ENCODE assay signal across 20 mouse cellular contexts in the genomic region with DNA sequence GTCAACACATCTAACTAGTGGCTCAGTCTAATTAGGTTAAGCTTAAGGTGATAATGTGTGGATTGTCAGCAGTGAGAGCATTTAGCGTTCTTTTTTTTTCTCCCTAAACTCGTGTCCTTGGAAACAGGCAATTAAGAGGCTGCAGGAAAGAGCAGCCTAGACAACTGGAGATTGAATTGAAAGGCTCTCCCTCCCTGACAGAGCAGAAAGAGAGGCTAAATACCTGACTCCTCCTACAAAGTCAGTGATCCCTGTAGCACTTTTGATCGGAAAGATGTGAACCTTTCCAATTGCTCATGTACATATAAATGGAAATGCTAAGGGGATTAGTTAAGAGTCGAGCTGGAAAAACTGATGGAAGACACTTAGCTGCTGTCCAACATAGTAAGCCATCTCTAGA.
DNase-seq lines count a peak whose midpoint lies in the region; ATAC-seq and TF ChIP-seq lines count a peak whose summit lies in the region.
"Had no signal": no experiment of that assay in that cellular context is flagged by ENCODE, and none has a peak within 500 bp of the region (broad histone marks: within the 10 kb centered on the region; RNA-seq: fewer than 3 reads in every experiment).

No protein-coding gene starts in this region.

- no peak overlapping the region for H3K9ac ChIP-seq in hindbrain, embryonic 11.5 days (ENCODE audit: low read depth, low read length)
- no peak overlapping the region for H3K9ac ChIP-seq in hindbrain, embryonic 12.5 days
- H3K9ac ChIP-seq in midbrain, postnatal 0 days (replicated peaks; ENCODE audit: low read length, poor library complexity, severe bottlenecking), result no peak overlapping the region
- no peak overlapping the region for H3K9ac ChIP-seq in midbrain, embryonic 13.5 days (replicated peaks)
- H3K9ac ChIP-seq: embryonic facial prominence, embryonic 13.5 days; heart, embryonic 13.5 days; hindbrain, embryonic 13.5 days had no signal

- H3K36me3 ChIP-seq in hindbrain, embryonic 11.5 days (ENCODE audit: control insufficient read depth, insufficient read depth, low read length), result no peaks in the 10 kb centered on the region
- no peaks in the 10 kb centered on the region for H3K36me3 ChIP-seq in hindbrain, embryonic 12.5 days
- no peaks in the 10 kb centered on the region for H3K36me3 ChIP-seq in midbrain, postnatal 0 days (ENCODE audit: insufficient read depth, low read length)
- H3K36me3 ChIP-seq in midbrain, embryonic 13.5 days, result no peaks in the 10 kb centered on the region
- H3K36me3 ChIP-seq: embryonic facial prominence, embryonic 13.5 days; G1E; heart, embryonic 13.5 days; hindbrain, embryonic 13.5 days had no signal

- no peak overlapping the region for H3K27ac ChIP-seq in hindbrain, embryonic 11.5 days (ENCODE audit: low read depth, low read length)
- H3K27ac ChIP-seq in hindbrain, embryonic 12.5 days, result no peak overlapping the region
- H3K27ac ChIP-seq in midbrain, postnatal 0 days (ENCODE audit: low read depth, low read length), result no peak overlapping the region
- H3K27ac ChIP-seq in midbrain, embryonic 13.5 days, result no peak overlapping the region
- H3K27ac ChIP-seq: embryonic facial prominence, embryonic 13.5 days; heart, embryonic 13.5 days; hindbrain, embryonic 13.5 days had no signal

- no peaks in the 10 kb centered on the region for H3K9me3 ChIP-seq in hindbrain, embryonic 11.5 days (ENCODE audit: control insufficient read depth, low read length)
- H3K9me3 ChIP-seq in hindbrain, embryonic 12.5 days (replicated peaks), result no peaks in the 10 kb centered on the region
- H3K9me3 ChIP-seq in midbrain, postnatal 0 days (ENCODE audit: low read length), result no peaks in the 10 kb centered on the region
- H3K9me3 ChIP-seq in midbrain, embryonic 13.5 days, result no peaks in the 10 kb centered on the region
- H3K9me3 ChIP-seq: embryonic facial prominence, embryonic 13.5 days; G1E; heart, embryonic 13.5 days; hindbrain, embryonic 13.5 days had no signal

- H3K4me1 ChIP-seq in hindbrain, embryonic 11.5 days (replicated peaks; ENCODE audit: control insufficient read depth, insufficient read depth, low read length), result no peaks in the 10 kb centered on the region
- H3K4me1 ChIP-seq in hindbrain, embryonic 12.5 days, result no peaks in the 10 kb centered on the region
- no peaks in the 10 kb centered on the region for H3K4me1 ChIP-seq in midbrain, postnatal 0 days (ENCODE audit: insufficient read depth, low read length)
- 0 out of 2 replicates have a peak, but pooled peaks cover 4% of the 10 kb centered on the region for H3K4me1 ChIP-seq in midbrain, embryonic 13.5 days (replicated peaks)
- H3K4me1 ChIP-seq: embryonic facial prominence, embryonic 13.5 days; heart, embryonic 13.5 days; hindbrain, embryonic 13.5 days had no signal

- ATAC-seq in hindbrain, embryonic 11.5 days (ENCODE audit: low FRiP score), result no peak
- no peak for ATAC-seq in hindbrain, embryonic 12.5 days (ENCODE audit: low FRiP score)
- no peak for ATAC-seq in midbrain, postnatal 0 days (ENCODE audit: low FRiP score)
- no peak for ATAC-seq in midbrain, embryonic 13.5 days
- ATAC-seq in megakaryocyte progenitor cell, adult 5-6 weeks (replicated peaks; ENCODE audit: poor library complexity), result no peak
- ATAC-seq: activated CD4-positive, CD25-positive, alpha-beta regulatory T cell, adult 4 months; intestine, embryonic 16.5 days had no signal

- DNase-seq in hindbrain, embryonic 11.5 days (ENCODE audit: low spot score), result peak; percentile 3
- DNase-seq in midbrain, postnatal 0 days (ENCODE audit: low spot score), result peak; percentile 1
- peak; percentile 55 for DNase-seq in brain, embryonic 14.5 days (ENCODE audit: low read depth)
- no peak for DNase-seq in layer of hippocampus, postnatal 14 days (ENCODE audit: low spot score in 2 of 2)
- DNase-seq: adrenal gland, postnatal 14 days; cerebellum, adult 18-20 months; cerebellum, adult 9-11 months; cerebellum, postnatal 36 days; gastrocnemius, postnatal 36 days; heart, adult 11 months; heart, postnatal 36 days had no signal

- TF ChIP-seq CTCF in midbrain, postnatal 0 days (IDR thresholded peaks at IDR 0.05), result no peak
- no peak for TF ChIP-seq CTCF in brain, embryonic 14.5 days (IDR thresholded peaks at IDR 0.05; ENCODE audit: borderline replicate concordance, extremely low read depth, insufficient read depth, insufficient read length)

- WGBS in hindbrain, embryonic 11.5 days, result 53% methylated on average over 4 of the region's 4 CpGs
- 44% methylated on average over 4 of the region's 4 CpGs for WGBS in hindbrain, embryonic 12.5 days
- 11% methylated on average over 4 of the region's 4 CpGs for WGBS in midbrain, postnatal 0 days
- WGBS in midbrain, embryonic 13.5 days, result 4% methylated on average over 4 of the region's 4 CpGs

- TF ChIP-seq POLR2A in brain, embryonic 14.5 days (IDR thresholded peaks at IDR 0.05; ENCODE audit: borderline replicate concordance, extremely low read depth, insufficient read depth, insufficient read length, poor library complexity, severe bottlenecking), result no peak

- H3K4me3 ChIP-seq in hindbrain, embryonic 11.5 days (ENCODE audit: low read depth, low read length), result no peak overlapping the region
- no peak overlapping the region for H3K4me3 ChIP-seq in hindbrain, embryonic 12.5 days
- no peak overlapping the region for H3K4me3 ChIP-seq in midbrain, postnatal 0 days (ENCODE audit: low read depth, low read length)
- no peak overlapping the region for H3K4me3 ChIP-seq in midbrain, embryonic 13.5 days (replicated peaks)
- H3K4me3 ChIP-seq: embryonic facial prominence, embryonic 13.5 days; heart, embryonic 13.5 days; hindbrain, embryonic 13.5 days had no signal

- H3K4me2 ChIP-seq in hindbrain, embryonic 11.5 days (replicated peaks; ENCODE audit: low read depth, low read length), result no peak overlapping the region
- no peak overlapping the region for H3K4me2 ChIP-seq in hindbrain, embryonic 12.5 days (replicated peaks)
- no peak overlapping the region for H3K4me2 ChIP-seq in midbrain, postnatal 0 days (ENCODE audit: low read depth, low read length, poor library complexity, severe bottlenecking)
- no peak overlapping the region for H3K4me2 ChIP-seq in midbrain, embryonic 13.5 days (replicated peaks)
- H3K4me2 ChIP-seq: embryonic facial prominence, embryonic 13.5 days; heart, embryonic 13.5 days; hindbrain, embryonic 13.5 days had no signal

- no peaks in the 10 kb centered on the region for H3K27me3 ChIP-seq in hindbrain, embryonic 11.5 days (ENCODE audit: control insufficient read depth, insufficient read depth, low read length)
- no peaks in the 10 kb centered on the region for H3K27me3 ChIP-seq in hindbrain, embryonic 12.5 days
- H3K27me3 ChIP-seq in midbrain, postnatal 0 days (ENCODE audit: insufficient read depth, low read length), result no peaks in the 10 kb centered on the region
- H3K27me3 ChIP-seq in midbrain, embryonic 13.5 days, result no peaks in the 10 kb centered on the region
- H3K27me3 ChIP-seq: embryonic facial prominence, embryonic 13.5 days; heart, embryonic 13.5 days; hindbrain, embryonic 13.5 days had no signal

Comparison
In these comparisons a context has a peak if more than half of its experiments do, and no peak if none do; other contexts are left out.
1. DNase-seq: peak in hindbrain, embryonic 11.5 days (single experiment), midbrain, postnatal 0 days (single experiment) and brain, embryonic 14.5 days (single experiment); none in layer of hippocampus, postnatal 14 days (0 of 2).